Mouse (Mus musculus): Measurements from ENCODE around the gene Sart1.

- TF ChIP-seq POLR2A (IDR thresholded peaks at IDR 0.05; ENCODE audit: borderline replicate concordance, extremely low read depth, insufficient read depth, insufficient read length, poor library complexity, severe bottlenecking) (no peak), CTCF (IDR thresholded peaks at IDR 0.05; ENCODE audit: borderline replicate concordance, extremely low read depth, insufficient read depth, insufficient read length) (no peak)
Observed at GRCm38 (mm10) chr19:5374748-5375147, 13.8 kb downstream of the Sart1 start.
